Mouse (Mus musculus) limb, embryonic 12.5 days (tissue): ENCODE data around the gene Emp2. TPM values are rescaled to one million over a fixed set of nuclear protein-coding genes. Genes with fewer than 3 reads are reported as not detected.
"Not testable (repeated sequence)": the region's sequence is repeated elsewhere in the genome, so short reads cannot be mapped to it uniquely, and the experiment has no call there.

Source experiments
- ATAC-seq: fragments of 200-750 bp; cut with Nextera tagmentation; 2 replicates; pipeline ENCODE4 v1.8.0; 2017; ENCODE audit warnings: low read depth, moderate TSS enrichment; ENCODE audit not compliant: insufficient number of reproducible peaks, insufficient read depth, low FRiP score, low TSS enrichment
- H3K27ac ChIP-seq: fragments of 300-500 bp; sonication (generic); 2 replicates; pipeline ENCODE4 v1.5.1; 2016; ENCODE audit warnings: mild to moderate bottlenecking, moderate library complexity
- H3K27me3 ChIP-seq: fragments of 300-500 bp; sonication (generic); 2 replicates; pipeline ENCODE4 v1.6.1; 2016; ENCODE audit warnings: mild to moderate bottlenecking, moderate library complexity
- H3K36me3 ChIP-seq: fragments of 300-500 bp; sonication (generic); 2 replicates; pipeline ENCODE4 v1.6.1; 2016; ENCODE audit warnings: mild to moderate bottlenecking, moderate library complexity
- H3K4me1 ChIP-seq: fragments of 300-500 bp; sonication (generic); replicated peaks from 2 replicates; pipeline ENCODE4 v1.6.1; 2016
- H3K4me2 ChIP-seq: fragments of 300-500 bp; sonication (generic); 2 replicates; pipeline ENCODE4 v1.6.1; 2016; ENCODE audit warnings: mild to moderate bottlenecking, moderate library complexity
- H3K4me3 ChIP-seq: fragments of 300-500 bp; sonication (generic); replicated peaks from 2 replicates; pipeline ENCODE4 v1.5.1; 2016; ENCODE audit warnings: mild to moderate bottlenecking
- H3K9ac ChIP-seq: fragments of 300-500 bp; sonication (generic); replicated peaks from 2 replicates; pipeline ENCODE4 v1.6.1; 2016; ENCODE audit warnings: mild to moderate bottlenecking, moderate library complexity
- H3K9me3 ChIP-seq: fragments of 300-500 bp; sonication (generic); 2 replicates; pipeline ENCODE4 v1.6.1; 2016; ENCODE audit warnings: mild to moderate bottlenecking, moderate library complexity
- WGBS: fragments of 180-500 bp; shearing (Covaris S2); methylation state at CpG from one replicate; pipeline ENCODE4 v1.1.7; 2016; 5-methylcytosine and 5-hydroxymethylcytosine counted together
- polyA plus RNA-seq: library from polyadenylated mRNA; unstranded; fragments of >200 nt; fragmentation: Nextera tagmentation; extraction: Ambion mirVana; gene quantifications from 2 replicates; pipeline ENCODE4 v1.2.1, GENCODE M21; 2016

The Emp2 gene
- polyA plus RNA-seq, 1 experiment from 2014 or later = 12.6 TPM

GRCm38 (mm10) chr16:10297696-10298644 lies 15.8 kb downstream of the Emp2 start:
- H3K9ac ChIP-seq = no peak overlapping the region
- ATAC-seq = no peak
- no peak overlapping the region for H3K4me2 ChIP-seq
- WGBS = 85% methylated on average over 10 of the region's 10 CpGs
- H3K36me3 ChIP-seq = no peaks in the 10 kb centered on the region
- no peak overlapping the region for H3K4me3 ChIP-seq
- peaks cover 12% of the 10 kb centered on the region; the same call in 1 of the 2 replicates for H3K4me1 ChIP-seq
- H3K27ac ChIP-seq = no peak overlapping the region
- no peaks in the 10 kb centered on the region; the same call in 1 of the 2 replicates for H3K27me3 ChIP-seq
- H3K9me3 ChIP-seq = 0 out of 2 replicates have a peak, but pooled peaks cover 4% of the 10 kb centered on the region

GRCm38 (mm10) chr16:10288115-10288514 lies 25.7 kb downstream of the Emp2 start:
- no peaks in the 10 kb centered on the region for H3K9me3 ChIP-seq
- no peak overlapping the region for H3K4me3 ChIP-seq
- H3K27me3 ChIP-seq = no peaks in the 10 kb centered on the region
- 0 out of 2 replicates have a peak, but pooled peaks cover 3% of the 10 kb centered on the region for H3K36me3 ChIP-seq
- 86% methylated on average over 6 of the region's 6 CpGs for WGBS
- ATAC-seq = no peak
- H3K4me1 ChIP-seq = peaks cover 25% of the 10 kb centered on the region
- no peak overlapping the region for H3K27ac ChIP-seq
- no peak overlapping the region for H3K4me2 ChIP-seq
- H3K9ac ChIP-seq = no peak overlapping the region

GRCm38 (mm10) chr16:10286513-10287268 lies 27.1 kb downstream of the Emp2 start:
- ATAC-seq = no peak
- H3K36me3 ChIP-seq = 0 out of 2 replicates have a peak, but pooled peaks cover 3% of the 10 kb centered on the region
- H3K4me2 ChIP-seq = no peak overlapping the region
- peaks cover 25% of the 10 kb centered on the region for H3K4me1 ChIP-seq
- no peak overlapping the region for H3K9ac ChIP-seq
- WGBS = 71% methylated on average over 9 of the region's 9 CpGs
- no peaks in the 10 kb centered on the region for H3K27me3 ChIP-seq
- H3K4me3 ChIP-seq = no peak overlapping the region
- no peak overlapping the region for H3K27ac ChIP-seq
- no peaks in the 10 kb centered on the region for H3K9me3 ChIP-seq

GRCm38 (mm10) chr16:10281890-10282289 lies 31.9 kb downstream of the Emp2 start:
- Histone ChIP-seq H3K27me3 (0 out of 2 replicates have a peak, but pooled peaks cover 4% of the 10 kb centered on the region), H3K4me2 (no peak overlapping the region), H3K36me3 (0 out of 2 replicates have a peak, but pooled peaks cover 3% of the 10 kb centered on the region), H3K9me3 (no peaks in the 10 kb centered on the region), H3K4me3 (no peak overlapping the region), H3K9ac (no peak overlapping the region), H3K27ac (no peak overlapping the region), H3K4me1 (peaks cover 19% of the 10 kb centered on the region)
- ATAC-seq = no peak
- WGBS = 83% methylated on average over 3 of the region's 3 CpGs

- no peak for ATAC-seq
- Histone ChIP-seq H3K9me3 (no peaks in the 10 kb centered on the region), H3K4me1 (peaks cover 4% of the 10 kb centered on the region), H3K27me3 (0 out of 2 replicates have a peak, but pooled peaks cover 4% of the 10 kb centered on the region), H3K4me3 (no peak overlapping the region), H3K27ac (no peak overlapping the region), H3K9ac (no peak overlapping the region), H3K36me3 (0 out of 2 replicates have a peak, but pooled peaks cover 3% of the 10 kb centered on the region), H3K4me2 (no peak overlapping the region)
- WGBS = 54% methylated on average over 12 of the region's 12 CpGs
These were observed 33.3 kb downstream of the Emp2 start for GRCm38 (mm10) chr16:10280286-10280951.

- not testable (repeated sequence) for H3K4me2 ChIP-seq, H3K27ac ChIP-seq, H3K4me1 ChIP-seq, H3K36me3 ChIP-seq, H3K27me3 ChIP-seq, H3K4me3 ChIP-seq, ATAC-seq, H3K9ac ChIP-seq
- 87% methylated on average over 5 of the region's 5 CpGs for whole genome bisulfite sequencing
- H3K9me3 ChIP-seq = peaks cover 14% of the 10 kb centered on the region; the same call in 1 of the 2 replicates
These were observed 37.0 kb downstream of the Emp2 start for GRCm38 (mm10) chr16:10276778-10277177.

- Histone ChIP-seq H3K36me3 (no peaks in the 10 kb centered on the region), H3K4me2 (no peak overlapping the region), H3K4me3 (no peak overlapping the region), H3K27me3 (0 out of 2 replicates have a peak, but pooled peaks cover 4% of the 10 kb centered on the region), H3K9me3 (peaks cover 14% of the 10 kb centered on the region; the same call in 1 of the 2 replicates), H3K4me1 (no peaks in the 10 kb centered on the region), H3K9ac (no peak overlapping the region), H3K27ac (no peak overlapping the region)
- WGBS = 80% methylated on average over 4 of the region's 4 CpGs
- ATAC-seq = no peak
These were observed 39.3 kb downstream of the Emp2 start for GRCm38 (mm10) chr16:10274465-10274864.

- no peak overlapping the region for H3K27ac ChIP-seq
- H3K9ac ChIP-seq = no peak overlapping the region
- H3K9me3 ChIP-seq = peaks cover 14% of the 10 kb centered on the region; the same call in 1 of the 2 replicates
- H3K4me1 ChIP-seq = no peaks in the 10 kb centered on the region
- no peak overlapping the region for H3K4me2 ChIP-seq
- H3K27me3 ChIP-seq = no peaks in the 10 kb centered on the region
- H3K36me3 ChIP-seq = no peaks in the 10 kb centered on the region
- no peak for ATAC-seq
- WGBS = 25% methylated on average over 3 of the region's 3 CpGs
- H3K4me3 ChIP-seq = no peak overlapping the region
These were observed 41.5 kb downstream of the Emp2 start for GRCm38 (mm10) chr16:10272256-10272655.

GRCm38 (mm10) chr16:10253993-10254392 lies 59.8 kb downstream of the Emp2 start:
- no peak overlapping the region for H3K9ac ChIP-seq
- H3K4me3 ChIP-seq = no peak overlapping the region
- no peak overlapping the region for H3K27ac ChIP-seq
- no peaks in the 10 kb centered on the region for H3K4me1 ChIP-seq
- no peaks in the 10 kb centered on the region for H3K27me3 ChIP-seq
- no peaks in the 10 kb centered on the region for H3K36me3 ChIP-seq
- H3K9me3 ChIP-seq = no peaks in the 10 kb centered on the region
- no peak overlapping the region for H3K4me2 ChIP-seq
- no peak for ATAC-seq
- 50% methylated on average over 1 of the region's 1 CpGs for WGBS

GRCm38 (mm10) chr16:10236601-10237000 lies 77.2 kb downstream of the Emp2 start:
- no peak for ATAC-seq
- Histone ChIP-seq H3K4me1 (no peaks in the 10 kb centered on the region), H3K27ac (no peak overlapping the region), H3K9ac (no peak overlapping the region), H3K36me3 (no peaks in the 10 kb centered on the region), H3K9me3 (no peaks in the 10 kb centered on the region), H3K4me3 (no peak overlapping the region), H3K27me3 (no peaks in the 10 kb centered on the region), H3K4me2 (no peak overlapping the region)
